Mouse (Mus musculus): ENCODE measurements around the gene Gltpd2. TPM values are rescaled to one million over a fixed set of nuclear protein-coding genes. Genes with fewer than 3 reads are reported as not detected.

Gltpd2 gene
- polyA plus RNA-seq, 1 experiment, result not detected

GRCm38 (mm10) chr11:70513520-70513919 lies 5.5 kb upstream of the Gltpd2 start:
- Histone ChIP-seq H3K79me2 (ENCODE audit: control insufficient read depth, insufficient read depth) (no peaks in the 10 kb centered on the region), H3ac (ENCODE audit: control insufficient read depth, insufficient read length) (no peak overlapping the region), H3K36me3 (ENCODE audit: control insufficient read depth, insufficient read depth) (no peaks in the 10 kb centered on the region), H3K4me3 (no peak overlapping the region), H3K4me2 (ENCODE audit: low read depth) (no peak overlapping the region), H3K27me3 (ENCODE audit: control insufficient read depth, insufficient read depth, insufficient read length) (peaks cover 18% of the 10 kb centered on the region)
- TF ChIP-seq E2F4 (IDR thresholded peaks at IDR 0.05; ENCODE audit: insufficient read depth), result no peak
- TF ChIP-seq MYOD1 (IDR thresholded peaks at IDR 0.05; ENCODE audit: control insufficient read depth in 1 of 3, insufficient read length in 2 of 3, low read depth in 2 of 3), result no peak
- TF ChIP-seq SRF (IDR thresholded peaks at IDR 0.05; ENCODE audit: control insufficient read depth, insufficient read length, low read depth), result no peak
- no peak for TF ChIP-seq USF1 (IDR thresholded peaks at IDR 0.05; ENCODE audit: low read depth)

GRCm38 (mm10) chr11:70514288-70514687 lies 4.7 kb upstream of the Gltpd2 start, which contains the start of gene Vmo1:
Gene Vmo1, minus strand, starts transcription at chr11:70514616.
- peaks cover 15% of the 10 kb centered on the region for H3K27me3 ChIP-seq (ENCODE audit: control insufficient read depth, insufficient read depth, insufficient read length)
- TF ChIP-seq REST (IDR thresholded peaks at IDR 0.05; ENCODE audit: insufficient read depth, insufficient read length) (no peak), E2F4 (IDR thresholded peaks at IDR 0.05; ENCODE audit: insufficient read depth) (no peak), POLR2A (IDR thresholded peaks at IDR 0.05; ENCODE audit: insufficient read length, low read depth) (no peak), MAX (IDR thresholded peaks at IDR 0.05; ENCODE audit: low read depth) (no peak), MYOD1 (IDR thresholded peaks at IDR 0.05; ENCODE audit: control insufficient read depth in 1 of 3, insufficient read length in 2 of 3, low read depth in 2 of 3) (no peak), POLR2AphosphoS2 (IDR thresholded peaks at IDR 0.05; ENCODE audit: insufficient read length, low read depth) (no peak), MYOG (IDR thresholded peaks at IDR 0.05; ENCODE audit: control insufficient read depth in 1 of 3, insufficient read depth in 1 of 3, insufficient read length in 2 of 3, low read depth in 2 of 3) (no peak), TCF12 (IDR thresholded peaks at IDR 0.05; ENCODE audit: insufficient read depth, poor library complexity, severe bottlenecking) (no peak), USF1 (IDR thresholded peaks at IDR 0.05; ENCODE audit: low read depth) (no peak), SRF (IDR thresholded peaks at IDR 0.05; ENCODE audit: control insufficient read depth, insufficient read length, low read depth) (no peak), CEBPB (IDR thresholded peaks at IDR 0.05; ENCODE audit: insufficient read depth, poor library complexity, severe bottlenecking) (no peak)
- no peak within 1 kb of the TSS for H3K4me2 ChIP-seq (ENCODE audit: low read depth)
- H3ac ChIP-seq (ENCODE audit: control insufficient read depth, insufficient read length), result no peak within 1 kb of the TSS
- H3K36me3 ChIP-seq (ENCODE audit: control insufficient read depth, insufficient read depth), result no peaks in the 10 kb centered on the region
- H3K79me2 ChIP-seq (ENCODE audit: control insufficient read depth, insufficient read depth), result no peaks in the 10 kb centered on the region
- no peak within 1 kb of the TSS for H3K4me3 ChIP-seq

GRCm38 (mm10) chr11:70516352-70516751 lies 2.6 kb upstream of the Gltpd2 start:
- no peak overlapping the region for H3K4me3 ChIP-seq
- H3K79me2 ChIP-seq (ENCODE audit: control insufficient read depth, insufficient read depth), result no peaks in the 10 kb centered on the region

GRCm38 (mm10) chr11:70518436-70518835 lies 560 bp upstream of the Gltpd2 start:
- no peaks in the 10 kb centered on the region for H3K79me2 ChIP-seq (ENCODE audit: control insufficient read depth, insufficient read depth)
- no peak overlapping the region for H3K4me3 ChIP-seq
- H3K36me3 ChIP-seq (ENCODE audit: control insufficient read depth, insufficient read depth), result no peaks in the 10 kb centered on the region
- TF ChIP-seq CEBPB (IDR thresholded peaks at IDR 0.05; ENCODE audit: insufficient read depth, poor library complexity, severe bottlenecking) (no peak), MYOD1 (IDR thresholded peaks at IDR 0.05; ENCODE audit: control insufficient read depth in 1 of 3, insufficient read length in 2 of 3, low read depth in 2 of 3) (no peak), MAX (IDR thresholded peaks at IDR 0.05; ENCODE audit: low read depth) (no peak), POLR2AphosphoS2 (IDR thresholded peaks at IDR 0.05; ENCODE audit: insufficient read length, low read depth) (no peak), TCF3 (IDR thresholded peaks at IDR 0.05; ENCODE audit: insufficient read length, low read depth) (no peak), USF1 (IDR thresholded peaks at IDR 0.05; ENCODE audit: low read depth) (no peak), POLR2A (IDR thresholded peaks at IDR 0.05; ENCODE audit: insufficient read length, low read depth) (no peak), SRF (IDR thresholded peaks at IDR 0.05; ENCODE audit: control insufficient read depth, insufficient read length, low read depth) (no peak), MYOG (IDR thresholded peaks at IDR 0.05; ENCODE audit: control insufficient read depth in 1 of 3, insufficient read depth in 1 of 3, insufficient read length in 2 of 3, low read depth in 2 of 3) (no peak), E2F4 (IDR thresholded peaks at IDR 0.05; ENCODE audit: insufficient read depth) (no peak), REST (IDR thresholded peaks at IDR 0.05; ENCODE audit: insufficient read depth, insufficient read length) (no peak), TCF12 (IDR thresholded peaks at IDR 0.05; ENCODE audit: insufficient read depth, poor library complexity, severe bottlenecking) (no peak)
- no peak overlapping the region for H3K4me2 ChIP-seq (ENCODE audit: low read depth)
- H3ac ChIP-seq (ENCODE audit: control insufficient read depth, insufficient read length), result no peak overlapping the region
- H3K27me3 ChIP-seq (ENCODE audit: control insufficient read depth, insufficient read depth, insufficient read length), result no peaks in the 10 kb centered on the region

More at GRCm38 (mm10) chr11:70516352-70516751, 2.6 kb upstream of the Gltpd2 start:
- Histone ChIP-seq H3K27me3 (ENCODE audit: control insufficient read depth, insufficient read depth, insufficient read length) (no peaks in the 10 kb centered on the region), H3K36me3 (ENCODE audit: control insufficient read depth, insufficient read depth) (no peaks in the 10 kb centered on the region), H3ac (ENCODE audit: control insufficient read depth, insufficient read length) (no peak overlapping the region), H3K4me2 (ENCODE audit: low read depth) (no peak overlapping the region)
- TF ChIP-seq CEBPB (IDR thresholded peaks at IDR 0.05; ENCODE audit: insufficient read depth, poor library complexity, severe bottlenecking) (no peak), MYOG (IDR thresholded peaks at IDR 0.05; ENCODE audit: control insufficient read depth in 1 of 3, insufficient read depth in 1 of 3, insufficient read length in 2 of 3, low read depth in 2 of 3) (no peak), MYOD1 (IDR thresholded peaks at IDR 0.05; ENCODE audit: control insufficient read depth in 1 of 3, insufficient read length in 2 of 3, low read depth in 2 of 3) (no peak), REST (IDR thresholded peaks at IDR 0.05; ENCODE audit: insufficient read depth, insufficient read length) (no peak), E2F4 (IDR thresholded peaks at IDR 0.05; ENCODE audit: insufficient read depth) (no peak), SRF (IDR thresholded peaks at IDR 0.05; ENCODE audit: control insufficient read depth, insufficient read length, low read depth) (no peak), POLR2AphosphoS2 (IDR thresholded peaks at IDR 0.05; ENCODE audit: insufficient read length, low read depth) (no peak), POLR2A (IDR thresholded peaks at IDR 0.05; ENCODE audit: insufficient read length, low read depth) (no peak), TCF3 (IDR thresholded peaks at IDR 0.05; ENCODE audit: insufficient read length, low read depth) (no peak), TCF12 (IDR thresholded peaks at IDR 0.05; ENCODE audit: insufficient read depth, poor library complexity, severe bottlenecking) (no peak), MAX (IDR thresholded peaks at IDR 0.05; ENCODE audit: low read depth) (no peak), USF1 (IDR thresholded peaks at IDR 0.05; ENCODE audit: low read depth) (no peak)

Data from myocyte (in vitro differentiated cells).